Mouse (Mus musculus) erythroblast, adult 5-6 weeks (primary cell): Measurements from ENCODE around the gene Cry1. TPM values are rescaled to one million over a fixed set of nuclear protein-coding genes. Genes with fewer than 3 reads are reported as not detected.

Source experiments
- total RNA-seq, 2 experiments: library from RNA; stranded (forward) in 1 of 2; stranded (reverse) in 1 of 2; fragments of 150-400 nt in 1 of 2; fragments of 200-764, 138-1000 nt in 1 of 2; gene quantifications; 2 replicates each; pipeline versions ENCODE4 v1.2.3 to v1.2.4; 2015 to 2017; ENCODE audit warnings: low replicate concordance in 2 of 2

Gene Cry1
- total RNA-seq, 2 experiments from 2014 or later: 3.7 to 4.3 TPM

Other genes starting within 250 kb of the Cry1 start
- gene Fhl4, start 82.6 kb downstream of the Cry1 start, total RNA-seq (2015; ENCODE audit: low replicate concordance): not detected in 2 replicates
- gene Fhl4, start 82.6 kb downstream of the Cry1 start, total RNA-seq (2017; ENCODE audit: low replicate concordance): not detected in 2 replicates
- 6.3 and 7.1 TPM in 2 replicates for gene Tmem263, start 82.4 kb downstream of the Cry1 start, total RNA-seq (2015; ENCODE audit: low replicate concordance)
- 3.2 and 7.1 TPM in 2 replicates for gene Tmem263, start 82.4 kb downstream of the Cry1 start, total RNA-seq (2017; ENCODE audit: low replicate concordance)
- gene Mterf2, start 57.0 kb downstream of the Cry1 start, total RNA-seq (2015; ENCODE audit: low replicate concordance): 0.63 and 4.8 TPM in 2 replicates
- 0.17 TPM in 1 of 2 replicates, not detected in the other for gene Mterf2, start 57.0 kb downstream of the Cry1 start, total RNA-seq (2017; ENCODE audit: low replicate concordance)
- gene Btbd11, start 201.8 kb upstream of the Cry1 start, total RNA-seq (2015; ENCODE audit: low replicate concordance): 0.38 TPM in 1 of 2 replicates, not detected in the other
- 0.14 and 0.85 TPM in 2 replicates for gene Btbd11, start 201.8 kb upstream of the Cry1 start, total RNA-seq (2017; ENCODE audit: low replicate concordance)